Mouse (Mus musculus) activated CD4-positive, CD25-positive, alpha-beta regulatory T cell (primary cell): ENCODE data around the gene Rilp. TPM values are rescaled to one million over a fixed set of nuclear protein-coding genes. Genes with fewer than 3 reads are reported as not detected.

Experiments used
- polyA plus RNA-seq, 2 experiments: library from polyadenylated mRNA; unstranded; fragments of 100-300 nt; shearing (Covaris generic); gene quantifications; one replicate each; pipeline ENCODE4 v1.2.1; 2017

Rilp gene
- not detected for polyA plus RNA-seq

DNA sequence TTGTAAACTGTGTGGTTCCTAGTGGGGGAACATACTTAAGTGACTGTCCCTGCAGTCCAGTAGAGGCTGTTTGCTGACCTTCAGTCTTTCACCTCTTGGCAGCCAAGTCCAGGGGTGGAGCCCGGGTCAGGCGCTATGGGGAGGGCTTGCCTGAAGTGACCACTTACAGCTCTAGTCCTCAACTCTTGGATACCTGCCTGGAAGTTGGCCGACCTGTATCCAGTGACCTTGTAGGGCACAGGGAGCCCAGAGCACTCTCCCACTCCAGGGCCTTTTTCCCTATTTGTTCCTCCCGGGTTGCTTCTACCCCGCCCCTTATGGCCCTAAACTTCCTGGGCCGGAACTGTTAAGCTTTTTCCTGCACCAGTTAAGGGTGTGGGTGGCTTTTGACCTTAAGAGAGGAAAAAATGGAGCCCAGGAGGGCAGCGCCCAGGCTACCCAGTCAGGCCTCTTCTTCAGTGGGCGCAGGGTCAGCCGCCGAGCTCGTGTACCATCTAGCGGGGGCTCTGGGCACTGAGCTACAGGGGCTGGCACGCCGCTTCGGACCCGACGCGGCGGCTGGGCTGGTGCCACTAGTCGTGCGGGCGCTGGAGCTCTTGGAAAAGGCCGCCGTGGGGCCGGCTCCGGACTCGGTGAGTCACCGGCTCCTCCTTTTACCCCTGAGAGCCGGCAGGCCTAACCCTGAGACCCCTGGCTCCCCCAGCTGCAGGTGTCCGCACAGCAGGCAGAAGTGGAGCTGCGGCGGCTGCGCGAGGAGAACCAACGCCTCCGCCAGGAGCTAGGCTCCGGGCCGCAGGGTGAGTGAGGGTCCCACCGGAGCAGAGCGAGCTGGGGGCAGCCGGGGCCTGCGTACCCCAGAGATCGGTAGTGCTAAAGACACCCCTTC is at the start of gene Rilp:
TSS of gene Rilp (plus strand) at position 354 of the 886 bp plus-strand sequence.

DNA sequence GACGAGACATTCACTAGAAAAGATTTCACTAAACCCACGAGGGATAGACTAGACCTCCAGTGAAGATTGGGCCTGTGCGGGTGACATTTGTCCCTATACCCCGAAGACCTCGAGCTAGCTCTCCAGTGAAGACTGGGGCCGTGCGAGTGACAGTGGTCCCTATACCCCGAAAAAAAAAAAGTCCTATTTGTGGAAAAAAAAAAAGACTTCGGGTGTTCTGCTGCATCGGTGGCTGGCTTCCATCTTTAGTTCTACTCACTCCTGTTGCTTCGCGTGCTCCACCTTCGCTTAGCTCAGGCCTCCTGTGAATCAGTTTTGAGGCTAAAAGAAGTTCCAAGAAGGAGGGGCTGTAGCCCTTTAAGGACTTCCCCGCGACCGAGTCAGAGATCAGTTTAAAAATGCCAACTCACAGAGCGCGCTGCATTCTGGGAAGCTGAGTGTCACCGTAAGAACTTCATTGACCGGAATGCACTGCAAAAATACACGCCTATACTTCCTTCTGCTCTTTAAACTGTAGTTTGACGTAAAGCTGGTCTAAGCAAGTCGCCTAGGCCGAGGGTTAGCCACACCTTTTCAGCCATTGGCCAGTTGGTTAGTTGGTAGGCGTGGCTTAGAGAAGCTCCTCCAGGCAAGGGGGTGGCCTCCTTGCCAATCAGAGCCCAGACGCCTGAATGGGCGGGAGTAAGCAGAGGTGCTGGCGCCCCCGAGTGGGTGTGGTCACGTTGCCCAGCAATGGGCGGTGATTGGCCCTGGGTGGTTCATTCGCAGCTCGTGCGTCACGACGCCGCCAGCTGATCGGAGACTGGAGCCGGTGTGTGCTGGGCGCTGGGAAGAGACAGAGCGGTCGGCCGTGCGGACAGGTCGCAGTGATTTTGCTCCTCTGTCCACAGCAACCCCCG is 48.8 kb upstream of the Rilp start, which contains the start of gene Tlcd2:
TSS of gene Tlcd2 (plus strand) at position 872 of the 899 bp plus-strand sequence.

DNA sequence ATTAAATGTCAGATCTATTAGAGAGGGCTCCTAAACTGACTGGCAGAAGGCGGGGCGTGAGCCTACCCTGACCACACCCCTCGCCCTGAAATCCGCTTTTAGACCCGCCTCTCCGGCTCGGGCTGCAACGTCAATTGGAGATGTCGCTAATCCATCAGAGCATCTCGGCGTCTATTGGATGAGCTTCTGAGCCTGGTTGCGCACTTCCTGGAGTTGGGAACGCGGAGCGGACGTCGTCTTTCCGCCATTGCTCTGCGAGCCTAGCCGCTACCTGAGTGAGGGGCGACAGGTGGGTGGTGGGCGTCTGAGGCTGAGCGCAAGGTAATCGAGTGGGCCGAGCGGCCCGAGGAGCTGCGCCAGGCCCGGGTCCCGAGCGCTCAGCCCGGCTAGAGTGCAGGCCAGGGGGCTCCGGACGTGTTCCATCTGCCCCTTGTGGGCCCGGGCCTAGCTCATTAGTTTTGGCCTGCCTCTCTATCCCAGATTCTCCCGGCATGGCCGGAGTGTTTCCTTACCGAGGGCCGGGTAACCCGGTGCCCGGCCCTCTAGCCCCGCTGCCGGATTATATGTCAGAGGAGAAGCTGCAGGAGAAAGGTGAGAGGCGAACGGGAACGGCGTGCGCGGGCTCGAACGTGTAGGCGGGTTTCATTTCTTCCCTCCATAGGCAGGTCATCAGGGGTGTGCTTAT is 23.2 kb upstream of the Rilp start, which contains the start of gene Prpf8:
TSS of gene Prpf8 (plus strand) at position 216 of the 685 bp plus-strand sequence.

DNA sequence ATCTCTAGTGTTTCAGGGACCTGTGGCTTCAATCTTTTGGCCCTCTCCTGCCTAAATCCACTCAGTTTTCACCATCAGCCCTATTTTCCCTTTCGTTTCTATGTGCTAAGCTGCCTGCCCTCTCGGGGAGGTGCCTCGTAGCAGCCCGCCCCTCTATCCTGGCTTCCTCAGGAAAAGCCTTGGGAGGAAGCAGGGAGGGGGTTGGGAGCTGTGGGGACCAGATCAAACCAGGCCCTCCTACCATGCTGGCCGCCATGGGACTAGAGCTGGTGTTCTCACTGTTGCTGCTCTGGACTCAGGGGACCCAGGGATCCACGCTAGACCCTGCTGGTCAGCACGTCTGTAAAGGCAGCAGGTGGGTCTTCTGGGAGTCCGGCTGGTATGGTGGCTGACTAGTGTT is 3.4 kb downstream of the Rilp start, which contains the start of gene Scarf1:
TSS of gene Scarf1 (plus strand) at position 205 of the 400 bp plus-strand sequence.

DNA sequence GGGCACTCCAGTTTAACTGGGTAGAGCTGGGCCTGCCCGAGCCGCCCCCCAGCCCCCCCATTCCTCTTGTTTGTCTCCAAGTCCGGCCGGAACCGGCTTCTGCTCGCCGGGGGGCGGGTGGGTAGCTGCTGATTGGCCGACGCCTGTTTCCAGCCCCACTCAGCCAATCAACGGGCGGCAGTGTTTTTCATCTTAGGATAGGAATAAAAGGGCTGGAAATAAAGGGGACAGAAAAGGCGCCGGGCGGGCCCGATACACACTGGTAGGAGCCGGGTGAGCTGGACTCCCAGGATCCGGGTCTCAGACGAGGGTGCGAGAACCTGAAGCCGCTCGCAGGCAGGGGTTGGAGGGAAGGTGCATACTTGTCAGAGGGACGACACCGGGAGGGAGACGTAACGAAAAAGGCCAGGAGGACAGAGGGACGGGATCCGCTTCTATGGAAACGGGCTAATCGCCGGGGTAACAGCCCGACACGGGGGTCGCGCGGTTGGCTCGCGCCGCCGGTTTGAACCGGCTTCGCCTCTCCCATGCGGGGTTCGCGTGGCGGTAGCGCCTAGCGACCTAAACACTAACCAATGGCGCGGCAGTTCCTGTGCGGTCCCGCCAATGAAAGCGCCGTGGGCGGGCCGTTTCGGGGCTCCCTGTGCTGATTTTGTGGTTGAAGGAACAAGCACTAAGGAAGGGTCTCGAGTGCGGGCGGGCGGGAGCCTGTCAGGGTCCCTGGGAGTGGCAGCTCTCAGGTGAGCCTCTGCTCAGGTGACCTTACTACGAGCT is 21.8 kb downstream of the Rilp start, which contains the start of gene Slc43a2:
TSS of gene Slc43a2 (plus strand) at position 226 of the 774 bp plus-strand sequence.

Other genes with a start within 250 kb of the Rilp start
- gene Rpa1, start 161.8 kb upstream of the Rilp start, polyA plus RNA-seq: 100 to 1,000 TPM; 126 to 149 TPM
- 10 to 100 TPM; 12.9 to 15.4 TPM for gene Smyd4, start 161.7 kb upstream of the Rilp start, polyA plus RNA-seq
- gene Serpinf1, start 87.4 kb upstream of the Rilp start, polyA plus RNA-seq: 1 to 10 TPM; 2.2 to 2.9 TPM
- under 1 TPM in 1 of 2 experiments, not detected in 1; 0.16 TPM for gene Serpinf2, start 70.5 kb upstream of the Rilp start, polyA plus RNA-seq
- gene Wdr81, start 55.4 kb upstream of the Rilp start, polyA plus RNA-seq: 10 to 100 TPM in 1 of 2 experiments, 1 to 10 TPM in 1; 6.4 to 20.4 TPM
- 1 to 10 TPM; 1.8 to 4.8 TPM for gene Tlcd2, start 48.4 kb upstream of the Rilp start, polyA plus RNA-seq
- gene Prpf8, start 23.3 kb upstream of the Rilp start, polyA plus RNA-seq: 10 to 100 TPM; 30.8 to 46.5 TPM
- gene Scarf1, start 3.4 kb downstream of the Rilp start, polyA plus RNA-seq: 1 to 10 TPM in 1 of 2 experiments, under 1 TPM in 1; 0.89 to 1.2 TPM
- gene Slc43a2, start 21.6 kb downstream of the Rilp start, polyA plus RNA-seq: 10 to 100 TPM; 29.9 to 75.0 TPM
- 100 to 1,000 TPM; 352 to 377 TPM for gene Pitpna, start 78.0 kb downstream of the Rilp start, polyA plus RNA-seq
- 100 to 1,000 TPM; 121 to 145 TPM for gene Inpp5k, start 120.9 kb downstream of the Rilp start, polyA plus RNA-seq
- gene Myo1c, start 140.4 kb downstream of the Rilp start, polyA plus RNA-seq: 10 to 100 TPM; 18.2 to 34.4 TPM
- gene Crk, start 169.2 kb downstream of the Rilp start, polyA plus RNA-seq: 10 to 100 TPM; 46.8 to 48.2 TPM
- gene Ywhae, start 222.8 kb downstream of the Rilp start, polyA plus RNA-seq: 100 to 1,000 TPM; 200 to 268 TPM